Mouse (Mus musculus): ENCODE measurements around the gene Mdm2.

DNA sequence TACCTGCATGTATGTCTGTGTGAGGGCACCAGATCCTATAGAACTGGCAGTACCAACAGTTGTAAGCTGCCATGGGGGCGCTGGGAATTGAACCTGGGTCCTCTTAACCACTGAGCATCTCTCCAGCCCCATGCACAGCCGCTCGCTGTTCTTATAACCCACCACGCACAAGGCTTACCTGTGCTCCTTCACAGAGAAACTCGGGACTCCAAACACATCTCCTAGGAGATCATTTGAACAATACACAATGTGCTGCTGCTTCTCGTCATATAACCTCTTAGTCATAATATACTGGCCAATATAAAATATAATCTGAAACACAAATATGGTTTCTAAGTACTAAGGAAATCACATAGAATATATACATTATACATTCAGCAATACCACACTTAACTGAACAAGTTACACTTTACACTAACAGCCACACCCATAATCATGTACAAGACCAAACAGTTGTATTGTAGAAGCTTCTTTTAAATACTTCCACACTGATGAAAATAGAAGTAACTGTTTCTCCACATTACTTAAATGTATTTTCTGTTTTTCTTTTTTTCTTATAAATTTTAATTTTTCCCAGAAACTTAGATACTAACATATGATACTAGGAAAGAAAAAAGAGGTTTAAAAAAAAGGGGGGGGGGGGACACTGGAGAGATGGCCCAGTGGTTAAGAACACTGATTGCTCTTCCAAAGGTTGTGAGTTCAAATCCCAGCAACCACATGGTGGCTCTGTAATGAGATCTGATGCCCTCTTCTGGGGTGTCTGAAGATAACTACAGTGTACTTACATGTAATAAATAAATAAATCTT, 8.3 kb downstream of the Mdm2 start:
- no peak for TF ChIP-seq GATA1 (IDR thresholded peaks at IDR 0.05; ENCODE audit: low read length)
- TF ChIP-seq TAL1 (IDR thresholded peaks at IDR 0.05; ENCODE audit: low read length) = no peak

All from erythroblast, embryonic 14.5 days (primary cell).